Mouse (Mus musculus): ENCODE results near the gene Ube2j2.

The Ube2j2 gene

DNA sequence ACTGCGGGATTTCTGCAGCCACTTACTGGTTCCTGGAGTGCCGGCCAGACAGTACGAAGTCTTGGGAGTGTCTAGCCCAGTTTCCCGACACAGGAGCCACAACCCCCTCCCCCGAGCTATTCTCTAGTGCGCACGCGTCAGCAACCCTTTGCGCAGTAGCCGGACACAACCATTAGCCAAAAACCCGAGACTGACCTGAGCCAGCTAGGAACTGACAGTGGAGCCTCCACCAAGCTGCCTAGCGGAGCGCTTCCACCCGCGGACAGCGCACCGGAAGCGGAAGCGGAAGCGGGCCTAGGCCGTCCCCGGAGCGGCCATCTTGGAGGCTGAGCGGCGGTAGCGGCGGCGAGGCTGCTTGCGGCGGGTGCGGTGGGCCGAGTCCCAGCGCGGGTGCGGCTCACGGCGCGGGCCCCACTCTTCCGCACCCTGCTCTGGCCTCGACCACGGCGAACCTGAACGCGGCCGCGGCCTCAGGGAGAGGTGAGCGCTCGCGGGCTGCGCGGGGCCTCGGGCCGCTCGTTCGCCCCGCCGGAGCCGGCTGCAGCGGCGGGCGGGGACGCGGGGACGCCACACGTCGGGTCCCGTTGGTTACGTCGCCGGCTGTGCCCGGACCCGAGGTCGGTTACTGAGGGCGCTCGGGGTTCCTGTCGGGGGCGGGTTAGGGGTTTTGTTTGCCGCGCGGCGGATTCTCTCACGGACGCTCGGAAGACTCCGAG is at the start of gene Ube2j2:
Ube2j2 (plus strand) TSS at position 298 of the 716 bp plus-strand sequence.
- DNase-seq (ENCODE audit: low read depth, low spot score), result peak; percentile 97

DNA sequence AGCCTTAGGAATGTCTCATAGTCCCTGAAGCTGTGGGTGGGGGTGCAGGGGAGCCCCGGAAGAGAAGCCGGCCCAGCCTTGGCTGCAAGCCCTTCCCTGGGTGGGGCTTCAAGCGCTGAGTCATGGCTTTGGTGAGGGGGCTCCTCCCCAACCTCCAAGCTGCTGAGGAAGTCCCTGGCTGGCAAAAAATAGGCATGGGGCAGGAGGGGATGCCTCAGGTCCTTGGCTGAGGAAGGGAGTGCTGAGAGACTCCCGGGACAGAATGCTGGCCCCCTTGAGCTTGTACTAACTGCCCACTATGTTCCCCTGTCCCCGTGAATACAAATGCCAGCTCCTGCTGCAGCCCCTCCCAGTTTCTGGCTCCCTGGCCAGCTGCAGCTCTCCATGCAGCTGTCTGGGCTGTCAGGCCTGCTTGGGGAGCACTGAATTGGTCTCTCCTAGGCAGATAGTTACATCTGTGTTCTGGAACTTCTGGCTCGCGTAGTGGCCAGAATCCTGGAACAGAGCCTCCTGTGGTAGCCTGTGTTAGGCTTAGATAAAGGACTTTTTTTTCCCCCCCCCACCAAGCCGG is 49.2 kb upstream of the Ube2j2 start:
- no peak for DNase-seq (ENCODE audit: low read depth, low spot score)

DNA sequence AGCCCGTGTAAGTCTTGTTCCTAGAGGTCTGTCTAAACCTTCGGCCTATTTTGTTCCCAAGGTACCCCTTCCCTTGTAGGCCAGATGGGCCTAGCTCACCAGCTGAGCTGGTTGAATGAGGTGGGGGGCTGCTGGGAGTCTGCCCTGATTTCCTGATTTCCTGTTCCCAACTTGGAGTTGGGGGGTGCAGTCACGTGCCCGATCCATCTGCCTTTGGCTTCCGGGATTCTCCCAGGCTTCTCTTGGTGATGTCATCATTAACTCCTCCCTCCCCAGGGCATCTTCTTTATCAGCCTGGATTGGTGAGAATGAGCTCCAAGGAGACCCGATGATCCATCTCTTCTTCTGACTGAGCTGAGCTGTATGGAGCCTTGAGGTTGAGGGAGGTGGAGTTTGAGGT is 48.4 kb upstream of the Ube2j2 start:
- no peak for DNase-seq (ENCODE audit: low read depth, low spot score)

DNA sequence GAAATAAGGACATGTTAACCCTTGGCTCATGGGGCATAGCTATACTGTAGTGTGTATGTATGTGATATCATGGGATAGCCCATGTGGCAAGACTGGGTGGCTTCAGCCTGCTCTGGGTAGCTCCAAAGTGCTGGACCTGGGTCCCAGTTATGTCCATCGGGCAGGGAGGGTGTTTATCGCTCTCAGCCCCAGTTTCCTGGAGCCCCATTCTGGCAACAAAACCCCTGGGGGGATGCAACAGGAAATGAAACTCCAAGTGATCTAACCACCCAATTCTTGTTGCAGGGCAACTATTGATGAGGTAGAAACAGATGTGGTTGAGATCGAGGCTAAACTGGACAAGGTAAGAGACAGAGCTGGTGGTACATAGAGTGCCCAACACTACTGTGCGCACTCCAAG is 47.8 kb upstream of the Ube2j2 start:
- no peak for DNase-seq (ENCODE audit: low read depth, low spot score)

DNA sequence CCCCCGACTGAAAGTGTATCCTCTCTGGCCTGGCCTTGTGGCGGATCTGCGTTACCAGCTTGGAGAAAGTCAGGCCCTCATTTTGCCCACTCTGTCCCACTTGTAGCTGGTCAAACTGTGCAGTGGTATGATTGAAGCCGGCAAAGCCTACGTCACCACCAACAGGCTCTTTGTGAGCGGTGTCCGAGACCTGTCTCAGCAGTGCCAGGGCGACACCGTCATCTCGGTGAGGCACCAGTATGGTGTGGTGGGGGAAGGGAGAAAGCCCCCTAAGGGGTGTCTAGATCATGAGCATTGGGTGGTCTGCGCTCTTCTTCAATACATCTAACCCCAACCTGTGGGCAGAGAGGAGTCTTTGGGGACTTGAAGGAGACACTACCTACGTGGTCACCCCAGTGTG is 47.2 kb upstream of the Ube2j2 start:
- DNase-seq (ENCODE audit: low read depth, low spot score), result no peak

DNA sequence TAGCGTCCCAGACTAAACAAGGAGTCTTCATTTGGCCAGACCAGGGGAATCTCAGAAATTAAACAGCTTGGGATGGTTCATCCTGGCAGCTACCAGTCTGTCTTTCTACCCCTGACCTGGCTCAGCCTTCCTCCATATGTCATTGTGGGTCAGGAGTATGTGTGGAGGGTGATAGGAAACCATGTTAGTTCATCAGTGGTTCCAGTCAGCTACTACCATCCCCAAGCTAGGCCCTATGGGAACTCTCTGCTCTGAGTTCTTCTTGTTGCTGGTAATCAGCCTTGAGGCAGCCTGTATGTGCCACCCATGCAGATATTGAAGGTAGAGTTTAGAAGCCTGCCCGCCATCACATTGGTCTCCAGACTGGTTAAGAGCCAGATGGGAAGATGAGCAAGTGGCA is 45.3 kb upstream of the Ube2j2 start:
- DNase-seq (ENCODE audit: low read depth, low spot score), result no peak

DNA sequence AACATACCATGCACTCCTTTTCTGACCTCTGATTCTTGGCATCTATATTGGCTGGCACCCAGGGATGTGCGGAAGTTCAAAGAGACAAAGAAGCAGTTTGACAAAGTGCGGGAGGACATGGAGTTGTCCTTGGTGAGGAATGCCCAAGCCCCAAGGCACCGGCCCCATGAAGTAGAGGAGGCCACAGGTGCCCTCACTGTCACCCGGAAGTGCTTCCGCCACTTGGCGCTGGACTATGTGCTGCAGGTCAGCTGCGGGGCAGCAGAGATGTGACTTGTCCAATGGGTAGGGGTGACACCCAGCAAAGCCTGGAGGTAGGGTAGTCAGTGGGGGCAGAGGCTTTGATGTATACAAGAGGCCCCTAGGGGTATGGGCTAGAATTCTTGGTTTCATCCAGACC is 44.3 kb upstream of the Ube2j2 start:
- no peak for DNase-seq (ENCODE audit: low read depth, low spot score)

DNA sequence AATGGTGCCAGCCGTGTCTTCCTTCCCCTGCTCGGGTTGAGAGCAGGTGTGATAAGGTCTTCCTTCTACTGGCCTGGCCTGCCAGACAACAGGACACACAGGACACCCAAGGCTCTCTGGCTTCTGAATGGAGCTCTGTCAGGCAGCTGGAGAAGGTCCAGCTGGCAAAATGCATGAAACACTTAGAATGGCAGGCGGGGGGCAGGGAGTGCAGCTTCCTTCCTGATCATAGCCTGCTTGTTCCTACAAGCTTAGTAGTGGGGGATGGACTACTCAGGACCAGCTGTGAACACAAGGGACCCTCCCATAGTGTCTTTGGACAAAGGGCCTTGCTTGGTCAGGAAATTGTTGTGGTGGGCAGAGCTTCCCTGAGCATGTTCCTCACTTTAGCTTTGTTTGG is 42.4 kb upstream of the Ube2j2 start:
- DNase-seq (ENCODE audit: low read depth, low spot score), result no peak

DNA sequence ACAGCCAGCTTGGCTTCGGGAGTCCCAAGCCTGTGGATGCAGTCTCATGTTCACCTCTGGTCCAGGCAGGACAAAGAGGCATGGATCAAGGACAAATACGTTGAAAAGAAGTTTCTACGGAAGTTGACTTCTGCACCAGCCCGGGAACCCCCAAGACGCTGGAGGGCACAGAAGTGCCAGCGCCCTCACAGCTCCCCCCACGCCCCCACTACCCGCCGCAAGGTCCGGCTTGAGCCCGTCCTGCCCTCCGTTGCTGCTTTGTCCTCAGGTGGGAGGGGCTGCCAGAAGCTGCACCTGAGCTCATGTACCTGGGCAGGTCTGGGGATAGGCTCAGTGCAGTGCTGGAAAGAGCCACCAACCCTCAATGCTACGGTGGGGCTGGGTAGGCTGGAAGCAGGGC is 40.4 kb upstream of the Ube2j2 start:
- no peak for DNase-seq (ENCODE audit: low read depth, low spot score)

DNA sequence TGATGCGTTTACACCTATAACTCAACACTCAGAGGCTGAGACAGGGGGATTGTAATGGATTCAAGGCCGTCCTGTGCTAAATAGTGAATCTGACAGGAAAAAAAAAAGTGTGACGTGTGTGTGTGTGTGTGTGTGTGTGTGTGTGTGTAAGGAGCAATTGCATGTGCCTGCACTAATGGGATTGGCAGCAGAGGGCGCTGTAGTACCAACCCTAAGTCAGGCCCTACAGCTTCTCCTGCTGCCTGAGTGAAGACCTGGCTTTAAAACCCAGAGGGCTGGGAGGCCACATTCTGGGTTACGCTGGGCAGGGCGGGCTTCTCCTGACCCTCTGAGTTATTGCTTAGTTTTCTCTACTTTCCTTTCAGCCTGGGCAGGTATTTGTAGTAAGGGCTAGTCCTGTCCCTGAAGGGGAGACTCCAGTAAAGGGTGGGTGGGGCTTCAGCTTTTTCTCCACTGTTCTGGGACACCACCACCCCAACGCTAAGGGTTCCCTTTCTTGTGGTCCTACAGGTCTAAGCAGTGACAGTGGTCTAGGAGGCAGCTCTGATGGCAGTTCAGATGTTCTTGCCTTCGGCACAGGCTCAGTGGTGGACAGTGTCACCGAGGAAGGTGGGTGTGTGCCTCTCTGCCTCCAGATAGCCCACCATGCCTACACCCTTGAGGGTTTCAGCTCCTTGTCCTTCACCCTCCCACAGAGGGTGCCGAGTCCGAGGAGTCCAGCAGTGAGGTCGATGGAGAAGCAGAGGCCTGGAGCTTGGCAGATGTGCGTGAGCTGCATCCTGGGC is 39.1 kb upstream of the Ube2j2 start:
- DNase-seq (ENCODE audit: low read depth, low spot score), result peak; percentile 37

DNA sequence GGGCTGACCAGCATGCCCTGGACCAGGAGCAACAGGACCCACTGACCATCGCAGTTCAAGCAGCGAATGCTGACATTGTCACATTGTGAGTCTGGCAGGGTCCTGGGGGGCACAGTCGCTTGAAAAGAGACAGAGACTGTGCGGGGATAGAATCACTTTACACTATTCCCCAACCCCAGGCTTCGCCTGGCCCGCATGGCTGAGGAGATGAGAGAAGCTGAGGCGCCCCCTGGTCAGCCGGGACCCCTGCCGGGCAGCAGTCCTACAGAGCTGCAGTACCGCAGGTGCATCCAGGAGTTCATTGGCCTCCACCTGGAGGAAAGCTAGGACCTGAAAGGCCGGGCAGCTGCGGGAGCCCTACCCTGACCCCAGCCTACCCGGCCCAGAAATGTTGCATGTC is 38.0 kb upstream of the Ube2j2 start:
- no peak for DNase-seq (ENCODE audit: low read depth, low spot score)

DNA sequence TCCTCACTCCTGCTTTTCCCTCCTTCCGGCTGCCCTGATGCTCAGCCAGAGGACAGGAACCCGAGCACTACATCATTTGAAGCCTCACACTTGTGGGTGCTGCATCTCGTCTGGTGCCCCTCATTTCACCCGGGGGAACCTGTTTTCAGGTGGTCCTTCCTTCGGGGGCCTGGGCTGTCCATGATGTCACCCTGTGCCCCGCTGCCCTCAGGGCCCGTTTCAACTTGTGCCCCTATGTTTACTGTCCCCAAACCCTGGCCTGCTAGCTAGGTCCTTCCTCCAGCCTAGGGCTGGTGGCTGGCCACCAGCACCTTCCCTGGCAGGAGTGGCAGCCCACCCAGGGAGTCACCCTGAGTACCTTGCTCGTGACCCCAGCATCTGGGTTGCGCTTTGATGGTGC is 37.5 kb upstream of the Ube2j2 start:
- no peak for DNase-seq (ENCODE audit: low read depth, low spot score)

DNA sequence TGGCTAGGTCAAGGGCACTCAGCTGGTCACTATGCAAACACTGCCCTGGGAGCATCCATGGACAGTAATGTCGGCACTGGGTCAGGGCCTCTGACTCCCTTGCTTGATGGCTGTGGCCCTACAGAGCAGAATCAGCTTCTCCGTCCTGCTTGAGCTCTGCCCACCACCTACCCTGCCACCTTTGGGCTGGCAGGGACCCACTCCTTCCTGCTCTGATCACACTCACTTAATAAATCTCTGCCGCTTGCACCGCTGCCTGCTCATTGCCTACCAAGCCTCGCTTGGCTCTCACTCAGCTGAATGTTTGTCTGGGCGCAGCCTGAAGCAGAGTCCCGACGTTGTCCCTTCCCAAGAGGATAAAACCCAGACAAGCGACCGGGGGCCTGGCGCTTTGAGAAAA is 36.6 kb upstream of the Ube2j2 start:
- DNase-seq (ENCODE audit: low read depth, low spot score), result no peak

DNA sequence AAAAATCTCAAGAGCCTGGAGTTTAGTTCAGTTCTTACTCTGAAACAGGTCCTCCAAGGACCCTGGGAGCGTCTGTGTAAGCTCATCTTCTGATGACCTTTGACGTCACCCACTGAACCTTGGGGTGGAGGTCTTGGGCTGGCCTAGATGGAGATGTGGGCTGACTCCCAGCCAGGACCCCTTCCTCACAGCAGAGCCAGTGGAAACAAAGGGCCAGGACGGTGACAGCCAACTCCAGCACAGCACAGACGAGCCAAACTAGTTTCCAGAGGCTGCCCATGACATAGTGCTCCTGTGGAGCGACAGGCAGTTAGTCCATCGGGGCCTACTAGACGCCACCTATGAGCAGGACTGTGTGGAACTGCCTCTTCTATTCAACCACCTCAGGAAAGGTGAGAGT is 35.4 kb upstream of the Ube2j2 start:
- no peak for DNase-seq (ENCODE audit: low read depth, low spot score)

DNA sequence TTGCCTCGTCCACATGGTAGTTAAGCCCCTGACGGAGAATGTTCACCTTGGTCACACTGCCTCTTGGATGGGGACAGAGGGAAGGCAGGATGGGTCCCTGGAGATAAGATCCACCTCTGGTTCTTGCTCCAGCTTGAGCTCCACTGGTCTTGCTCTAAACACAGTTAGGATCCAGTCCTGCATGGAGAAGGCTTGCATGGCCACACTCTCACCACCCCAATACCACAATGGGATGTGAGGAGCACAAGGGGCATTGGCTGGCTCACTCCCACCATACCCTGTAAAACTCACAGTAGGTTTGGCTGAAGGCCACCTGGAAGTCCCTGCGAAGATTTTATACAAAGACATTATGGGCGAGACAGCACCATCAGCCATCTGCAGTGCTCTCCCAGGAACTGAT is 34.9 kb upstream of the Ube2j2 start:
- no peak for DNase-seq (ENCODE audit: low read depth, low spot score)

DNA sequence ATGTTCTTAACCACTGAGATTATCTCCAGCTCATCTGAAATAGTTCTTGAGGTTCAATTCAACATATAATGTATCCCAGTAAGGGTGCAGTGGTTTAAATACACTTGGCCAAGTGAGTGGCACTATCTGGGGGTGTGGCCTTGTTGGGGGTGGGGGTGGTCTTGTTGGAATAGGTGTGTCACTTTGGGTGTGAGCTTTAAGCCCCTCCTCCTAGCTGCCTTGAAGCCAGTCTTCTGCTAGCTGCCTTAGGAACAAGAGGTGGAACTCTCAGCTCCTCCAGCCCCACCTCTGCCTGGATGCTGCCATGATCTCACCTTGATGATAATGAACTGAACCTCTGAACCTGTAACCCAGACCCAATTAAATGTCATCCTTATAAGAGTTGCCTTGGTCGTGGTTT is 11.6 kb upstream of the Ube2j2 start:
- DNase-seq (ENCODE audit: low read depth, low spot score), result no peak

DNA sequence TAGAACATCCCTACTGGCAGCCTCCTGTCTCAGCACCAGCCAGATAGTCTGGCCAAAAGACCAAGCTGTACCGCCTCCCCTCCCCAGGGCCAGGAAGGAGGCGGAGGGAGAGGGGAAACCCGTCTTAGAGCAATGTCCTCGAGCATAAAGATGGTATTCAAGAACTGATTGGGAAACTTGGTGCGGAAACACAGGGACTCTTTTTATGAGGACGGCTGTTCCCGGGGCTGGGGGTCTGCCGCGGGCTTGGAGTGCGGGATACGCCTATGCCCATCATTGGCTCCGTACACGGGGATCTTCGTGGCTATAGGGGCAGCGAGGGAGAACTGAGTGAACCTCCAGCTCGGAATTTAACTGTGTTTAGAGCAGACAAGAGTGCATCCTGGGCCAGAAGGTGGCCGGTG is 580 bp upstream of the Ube2j2 start:
- peak; percentile 18 for DNase-seq (ENCODE audit: low read depth, low spot score)

DNA sequence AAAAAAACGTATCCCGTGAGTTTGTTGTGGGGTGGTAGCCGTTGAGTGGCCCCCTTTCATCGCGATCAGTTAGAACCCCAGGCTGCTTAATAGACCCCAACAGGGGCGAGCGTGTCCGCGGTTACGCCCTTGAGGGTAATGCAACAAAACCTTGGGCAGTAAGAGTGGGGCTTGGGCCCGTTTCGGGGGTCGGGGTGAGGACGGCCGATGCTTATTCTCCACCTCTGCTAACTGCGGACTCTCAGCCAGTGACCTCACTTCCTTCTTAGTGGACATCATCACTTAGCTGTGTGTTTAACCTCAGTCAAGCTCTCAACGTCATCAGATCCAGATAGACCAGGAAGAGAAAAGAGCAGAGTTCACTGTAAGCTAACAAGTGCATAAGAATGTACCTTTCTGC is 640 bp downstream of the Ube2j2 start:
- peak; percentile 6 for DNase-seq (ENCODE audit: low read depth, low spot score)

DNA sequence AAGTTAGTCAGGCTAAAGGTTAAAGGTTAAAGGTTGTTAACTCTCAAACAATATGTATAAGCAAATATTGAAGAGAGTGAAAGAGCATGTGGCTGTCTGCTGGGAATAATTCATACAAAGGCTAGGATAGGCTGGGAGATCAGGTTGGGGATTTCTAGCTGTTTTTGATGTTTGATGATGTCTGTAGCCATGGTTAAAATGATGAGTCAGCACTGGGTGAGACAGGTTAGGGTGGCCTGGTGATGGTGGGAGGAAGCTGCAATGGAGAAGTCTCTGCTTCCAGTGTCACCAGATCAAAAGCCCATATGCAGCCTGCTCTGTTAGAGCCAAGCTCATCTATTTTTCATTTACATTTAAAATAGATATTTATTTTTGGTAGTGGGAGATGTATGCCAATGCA is 3.5 kb downstream of the Ube2j2 start:
- DNase-seq (ENCODE audit: low read depth, low spot score), result no peak

DNA sequence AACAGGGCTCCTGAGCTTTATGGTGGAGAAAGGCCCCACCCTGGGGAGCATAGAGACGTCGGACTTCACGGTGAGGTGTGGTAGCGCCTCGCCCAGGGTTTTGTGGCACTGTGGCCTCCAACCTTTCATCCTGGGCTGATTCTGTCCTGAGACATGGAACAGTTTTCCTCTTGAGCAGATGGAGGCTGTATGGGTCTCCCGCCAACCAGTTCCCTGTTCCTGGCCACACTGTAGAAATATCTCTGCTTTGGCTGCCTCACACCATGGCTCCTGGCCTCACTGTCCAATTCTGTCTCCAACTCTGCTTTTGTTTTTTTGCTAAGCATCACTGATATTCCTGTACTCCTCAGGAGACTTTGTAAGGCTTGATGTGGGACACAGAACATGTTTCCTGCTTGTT is 11.9 kb downstream of the Ube2j2 start:
- no peak for DNase-seq (ENCODE audit: low read depth, low spot score)

DNA sequence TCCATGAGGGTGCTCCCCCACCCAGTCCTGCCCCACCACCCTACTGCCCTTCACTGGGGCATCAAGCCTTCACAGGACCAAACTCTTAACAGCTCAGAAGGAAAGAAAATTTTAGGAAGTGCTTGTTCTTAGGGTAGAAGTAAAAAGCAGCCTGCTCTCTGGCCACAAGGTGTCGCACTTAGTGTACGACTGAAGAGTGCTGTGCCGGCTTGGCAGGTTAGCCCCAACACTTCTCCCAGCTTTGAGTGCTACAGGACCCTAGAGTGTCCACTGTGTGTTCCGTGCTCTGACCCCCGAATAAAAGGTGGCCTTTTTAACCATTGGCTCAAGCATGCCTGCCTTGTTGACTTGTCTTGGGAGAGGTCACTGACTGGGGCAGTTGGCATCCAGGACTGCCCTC is 15.6 kb downstream of the Ube2j2 start:
- DNase-seq (ENCODE audit: low read depth, low spot score), result peak; percentile 89

DNA sequence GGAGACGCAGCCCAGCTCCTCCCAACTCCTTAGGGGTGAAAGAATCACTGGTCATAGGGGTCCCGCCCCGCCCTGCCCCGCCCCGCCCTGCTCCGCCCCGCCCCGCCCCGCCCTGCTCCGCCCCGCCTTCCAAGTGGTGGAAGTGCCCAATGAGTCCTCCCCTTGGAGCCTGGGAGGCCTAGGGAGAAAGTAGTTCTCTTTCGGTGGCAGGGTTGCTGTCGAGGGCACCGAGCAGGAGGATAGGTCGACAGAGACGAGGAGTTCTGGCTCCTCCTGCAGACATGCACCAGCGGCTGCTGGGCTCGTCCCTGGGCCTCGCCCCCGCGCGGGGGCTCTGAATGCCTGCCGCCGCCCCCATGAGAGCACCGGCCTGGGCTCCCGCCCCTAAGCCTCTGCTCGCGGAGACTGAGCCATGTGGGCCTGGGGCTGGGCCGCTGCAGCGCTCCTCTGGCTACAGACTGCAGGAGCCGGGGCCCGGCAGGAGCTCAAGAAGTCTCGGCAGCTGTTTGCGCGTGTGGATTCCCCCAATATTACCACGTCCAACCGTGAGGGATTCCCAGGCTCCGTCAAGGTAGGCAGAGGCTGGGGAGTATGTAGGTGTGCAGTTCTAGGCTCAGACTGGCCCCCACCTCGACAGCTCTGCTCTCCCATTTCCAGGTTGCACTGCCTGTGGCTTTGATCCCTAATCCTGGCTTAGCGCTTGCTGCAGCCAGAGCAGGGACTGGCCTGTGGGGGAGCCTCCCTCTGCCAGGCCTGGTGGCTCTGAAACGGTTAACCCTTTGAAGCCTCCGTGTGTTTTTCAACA is 18.7 kb downstream of the Ube2j2 start, which contains the start of gene C1qtnf12:
C1qtnf12 (plus strand) TSS at position 152 of the 805 bp plus-strand sequence.
- DNase-seq (ENCODE audit: low read depth, low spot score), result peak; percentile 44

All from mesoderm, embryonic 11.5 days (tissue).